Mouse (Mus musculus) erythroblast, embryonic 14.5 days (primary cell): ENCODE results near the gene Nedd4.

Source experiments
- GATA1 ChIP-seq: IDR thresholded peaks from 2 replicates; pipeline ENCODE4 v1.6.1; 2012; ENCODE audit warnings: low read length, inconsistent platforms, mixed read lengths
- TAL1 ChIP-seq: IDR thresholded peaks from 3 replicates; pipeline ENCODE4 v1.6.1; 2012; ENCODE audit warnings: low read length, inconsistent platforms, mixed read lengths

GRCm38 (mm10) chr9:72657694-72658093 lies 4.5 kb upstream of the Nedd4 start:
- TF ChIP-seq TAL1 = no peak
- no peak for TF ChIP-seq GATA1
